Mouse (Mus musculus) forelimb bud, embryonic 11.5 days (tissue): ENCODE measurements around the gene Slc25a53.
"Not testable (repeated sequence)": the region's sequence is repeated elsewhere in the genome, so short reads cannot be mapped to it uniquely, and the experiment has no call there.

Experiments
- DNase-seq: peaks from one replicate; pipeline ENCODE4 v3.0.0-alpha.2; 2012; ENCODE audit warnings: low read depth, low spot score

Slc25a53 gene

DNA sequence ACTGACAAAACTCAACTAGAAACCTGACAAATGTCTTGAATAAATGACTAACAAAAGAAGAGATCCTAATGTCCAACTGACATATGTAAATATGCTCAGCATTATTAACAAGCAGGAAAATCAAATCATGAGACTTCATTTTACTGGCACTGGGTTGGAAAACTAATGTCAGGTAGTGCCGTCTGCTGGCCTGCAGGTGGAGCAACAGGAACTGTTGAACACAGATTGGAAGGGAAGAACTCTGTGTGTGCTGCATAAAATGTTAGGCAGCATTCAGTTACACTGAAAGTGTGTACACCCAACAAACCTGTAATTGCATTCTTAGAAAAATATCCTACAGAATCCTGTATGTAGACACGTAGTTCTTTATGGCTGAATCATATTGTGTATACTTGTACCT, 78.4 kb downstream of the Slc25a53 start:
- DNase-seq: peak; percentile 0

GRCm38 (mm10) chrX:136958300-136958699, 79.8 kb downstream of the Slc25a53 start:
- not testable (repeated sequence) for DNase-seq

- peak; percentile 46 for DNase-seq
These were observed 80.4 kb downstream of the Slc25a53 start for GRCm38 (mm10) chrX:136957583-136958279.

DNA sequence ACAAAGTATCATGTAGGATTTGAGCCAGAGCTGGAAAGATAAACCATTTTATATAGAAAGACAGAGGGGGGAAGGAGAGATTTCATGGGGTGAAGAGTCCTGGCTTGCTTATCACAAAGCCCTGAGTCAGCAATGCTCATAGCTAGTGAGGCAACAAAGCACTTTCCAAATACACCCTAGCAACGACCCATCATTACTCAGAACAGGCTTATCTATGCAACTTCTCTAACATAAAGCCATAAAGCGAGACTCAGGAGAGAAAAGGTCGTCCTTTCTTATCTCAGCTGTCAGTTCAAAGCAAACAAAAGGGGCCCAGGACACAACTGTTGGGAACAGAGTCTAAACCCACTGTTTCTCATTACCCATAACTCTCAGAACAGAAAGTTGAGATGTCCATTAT, 100.1 kb downstream of the Slc25a53 start:
- DNase-seq: no peak
